Comparison of ENCODE assay signal across 7 mouse cellular contexts in the genomic region with DNA sequence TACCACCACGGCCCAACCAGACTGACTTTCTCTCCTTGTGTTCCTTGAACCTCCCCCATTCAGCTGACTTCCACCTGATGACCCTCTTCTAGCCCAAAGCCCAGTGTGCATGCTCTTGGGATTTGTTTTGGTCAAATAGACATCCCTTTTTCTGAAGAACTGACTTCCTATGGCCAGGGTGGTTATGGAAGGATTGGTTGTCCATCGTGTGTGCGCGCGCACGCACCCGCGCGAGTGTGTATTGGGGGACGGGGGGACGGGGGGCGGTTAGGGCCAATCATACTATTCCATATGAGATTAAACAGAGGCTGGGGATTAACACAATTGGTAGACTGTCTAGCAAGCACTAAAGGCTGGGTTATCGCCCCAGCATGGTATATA. TPM values are rescaled to one million over a fixed set of nuclear protein-coding genes. Genes with fewer than 3 reads are reported as not detected.
DNase-seq lines count a peak whose midpoint lies in the region; ATAC-seq and TF ChIP-seq lines count a peak whose summit lies in the region.

No protein-coding gene starts in this region.

- H3K4me2 ChIP-seq in lung, embryonic 14.5 days = peak overlapping the region; percentile 92
- H3K4me2 ChIP-seq in forebrain, embryonic 16.5 days (ENCODE audit: low read length) = peak overlapping the region; percentile 97

- peaks cover 11% of the 10 kb centered on the region; the same call in 1 of the 2 replicates for H3K79me2 ChIP-seq in macrophage (ENCODE audit: inconsistent target)

- H3K4me3 ChIP-seq in lung, embryonic 14.5 days (ENCODE audit: low read depth, low read length) = peak overlapping the region; percentile 69
- H3K4me3 ChIP-seq in bone marrow macrophage, adult 2 months (ENCODE audit: insufficient read depth, low read length) = peak overlapping the region; percentile 88
- H3K4me3 ChIP-seq in forebrain, embryonic 16.5 days (replicated peaks; ENCODE audit: low read length) = peak overlapping the region; percentile 70
- peak overlapping the region; percentile 85 for H3K4me3 ChIP-seq in macrophage (ENCODE audit: inconsistent target)

- ATAC-seq in lung, embryonic 14.5 days (ENCODE audit: insufficient read depth) = no peak
- no peak for ATAC-seq in forebrain, embryonic 16.5 days

- peak; percentile 67 for DNase-seq in lung, embryonic 14.5 days
- DNase-seq in lung, postnatal 14 days = no peak
- DNase-seq in gastrocnemius, postnatal 36 days = no peak
- DNase-seq in adrenal gland, postnatal 4 days (ENCODE audit: low spot score in 2 of 2) = no peak

- peaks cover 29% of the 10 kb centered on the region; the same call in 1 of the 2 replicates for H3K36me3 ChIP-seq in lung, embryonic 14.5 days (ENCODE audit: insufficient read depth)
- H3K36me3 ChIP-seq in forebrain, embryonic 16.5 days (ENCODE audit: control insufficient read depth, insufficient read depth) = peaks cover 2% of the 10 kb centered on the region; the same call in 1 of the 2 replicates
- H3K36me3 ChIP-seq in macrophage (ENCODE audit: inconsistent target) = peaks cover 19% of the 10 kb centered on the region; the same call in 1 of the 2 replicates

- H3K9ac ChIP-seq in lung, embryonic 14.5 days = peak overlapping the region; percentile 69
- peak overlapping the region; percentile 67 for H3K9ac ChIP-seq in forebrain, embryonic 16.5 days (replicated peaks; ENCODE audit: low read depth, low read length)

- H3K27ac ChIP-seq in lung, embryonic 14.5 days (ENCODE audit: low read depth) = peak overlapping the region; percentile 66
- peak overlapping the region; percentile 61 for H3K27ac ChIP-seq in bone marrow macrophage, adult 2 months (ENCODE audit: insufficient read depth, low read depth, low read length)
- peak overlapping the region; percentile 25 for H3K27ac ChIP-seq in forebrain, embryonic 16.5 days (ENCODE audit: low read length)
- peak overlapping the region; percentile 65 for H3K27ac ChIP-seq in macrophage

- intact Hi-C loops in gastrocnemius, postnatal 36 days (cut with DNase I) = no loop called here

- no peak for TF ChIP-seq CTCF in lung, embryonic 14.5 days (IDR thresholded peaks at IDR 0.05; ENCODE audit: low read depth)
- TF ChIP-seq CTCF in bone marrow macrophage, adult 2 months (IDR thresholded peaks at IDR 0.05; ENCODE audit: low read depth, low read length) = no peak

- no peaks in the 10 kb centered on the region for H3K27me3 ChIP-seq in lung, embryonic 14.5 days (ENCODE audit: insufficient read depth, low read length)
- H3K27me3 ChIP-seq in forebrain, embryonic 16.5 days (replicated peaks; ENCODE audit: control insufficient read depth, insufficient read depth, low read length) = no peaks in the 10 kb centered on the region

- WGBS in lung, embryonic 14.5 days = 1% methylated on average over 13 of the region's 13 CpGs
- 2% methylated on average over 13 of the region's 13 CpGs for WGBS in forebrain, embryonic 16.5 days
- under 1% methylated on average over 13 of the region's 13 CpGs for WGBS in macrophage (ENCODE audit: missing documents)

- no peaks in the 10 kb centered on the region for H3K9me3 ChIP-seq in lung, embryonic 14.5 days (ENCODE audit: low read depth, low read length)
- no peaks in the 10 kb centered on the region for H3K9me3 ChIP-seq in forebrain, embryonic 16.5 days (ENCODE audit: control insufficient read depth, low read length)

- peaks cover 8% of the 10 kb centered on the region; the same call in 1 of the 2 replicates for H3K4me1 ChIP-seq in lung, embryonic 14.5 days (ENCODE audit: insufficient read depth)
- H3K4me1 ChIP-seq in bone marrow macrophage, adult 2 months (ENCODE audit: control insufficient read depth, insufficient read depth, low read length) = peaks cover 9% of the 10 kb centered on the region
- peaks cover 19% of the 10 kb centered on the region for H3K4me1 ChIP-seq in forebrain, embryonic 16.5 days (replicated peaks; ENCODE audit: control insufficient read depth, insufficient read depth, low read length)

- TF ChIP-seq POLR2A in bone marrow macrophage, adult 2 months (IDR thresholded peaks at IDR 0.05; ENCODE audit: borderline replicate concordance, low read depth, low read length) = no peak

RNA-seq across cellular contexts. Expression of a gene that starts 0.8 kb away (rescaled TPM):
- 28.5 and 31.5 TPM in 2 replicates for polyA plus RNA-seq in lung, embryonic 14.5 days (2014; fragmentation: Nextera tagmentation; extraction: Ambion mirVana)
- polyA plus RNA-seq in bone marrow macrophage, adult 2 months (2012; ENCODE audit: insufficient read depth, insufficient read length, missing spikeins) = 23.7 and 28.2 TPM in 2 replicates
- polyA plus RNA-seq in forebrain, embryonic 16.5 days (2015; fragmentation: Nextera tagmentation; extraction: Ambion mirVana) = 17.8 and 19.0 TPM in 2 replicates
- total RNA-seq in macrophage (2018; cell fraction: chromatin; rRNA removed) = 10 to 100 TPM in 12 of 26 experiments, 1 to 10 TPM in 14; 1.8 to 20.8 (median 9.3) TPM
- 10 to 100 TPM; 10.0 to 28.7 (median 21.6) TPM for total RNA-seq in macrophage (2018; cell fraction: cytosol; rRNA removed)
- total RNA-seq in macrophage (2018; cell fraction: nucleus; rRNA removed) = 10 to 100 TPM in 21 of 26 experiments, 1 to 10 TPM in 5; 6.8 to 33.9 (median 16.4) TPM
- polyA plus RNA-seq in macrophage (2018) = 10.5 to 24.6 TPM (median 20.1 TPM) in 3 replicates
- total RNA-seq in gastrocnemius, postnatal 36 days (2021) = 1 to 10 TPM; 2.6 to 3.0 TPM
- 10 to 100 TPM; 17.5 to 18.5 TPM for total RNA-seq in adrenal gland, postnatal 4 days (2021)

RNA-seq across cellular contexts. Expression of a gene that starts 16.7 kb away (rescaled TPM):
- polyA plus RNA-seq in lung, embryonic 14.5 days (2014; fragmentation: Nextera tagmentation; extraction: Ambion mirVana) = 9.5 and 11.7 TPM in 2 replicates
- polyA plus RNA-seq in bone marrow macrophage, adult 2 months (2012; ENCODE audit: insufficient read depth, insufficient read length, missing spikeins) = 6.6 and 7.2 TPM in 2 replicates
- polyA plus RNA-seq in forebrain, embryonic 16.5 days (2015; fragmentation: Nextera tagmentation; extraction: Ambion mirVana) = 2.6 and 3.4 TPM in 2 replicates
- 10 to 100 TPM in 4 of 26 experiments, 1 to 10 TPM in 22; 1.1 to 14.8 (median 6.9) TPM for total RNA-seq in macrophage (2018; cell fraction: chromatin; rRNA removed)
- 1 to 10 TPM in 13 of 26 experiments, under 1 TPM in 13; 0.29 to 2.3 (median 1.0) TPM for total RNA-seq in macrophage (2018; cell fraction: cytosol; rRNA removed)
- 10 to 100 TPM in 1 of 26 experiments, 1 to 10 TPM in 21, under 1 TPM in 4; 0.49 to 14.8 (median 1.9) TPM for total RNA-seq in macrophage (2018; cell fraction: nucleus; rRNA removed)
- 0.94 to 2.4 TPM (median 1.6 TPM) in 3 replicates for polyA plus RNA-seq in macrophage (2018)
- total RNA-seq in gastrocnemius, postnatal 36 days (2021) = 1 to 10 TPM; 2.8 to 5.1 TPM
- total RNA-seq in adrenal gland, postnatal 4 days (2021) = 10 to 100 TPM; 11.4 to 12.4 TPM

RNA-seq across cellular contexts. Expression of a gene that starts 30.2 kb away (rescaled TPM):
- 8.8 and 8.9 TPM in 2 replicates for polyA plus RNA-seq in lung, embryonic 14.5 days (2014; fragmentation: Nextera tagmentation; extraction: Ambion mirVana)
- 22.8 and 26.8 TPM in 2 replicates for polyA plus RNA-seq in bone marrow macrophage, adult 2 months (2012; ENCODE audit: insufficient read depth, insufficient read length, missing spikeins)
- 10.9 and 16.5 TPM in 2 replicates for polyA plus RNA-seq in forebrain, embryonic 16.5 days (2015; fragmentation: Nextera tagmentation; extraction: Ambion mirVana)
- total RNA-seq in macrophage (2018; cell fraction: chromatin; rRNA removed) = 10 to 100 TPM in 20 of 26 experiments, 1 to 10 TPM in 6; 1.7 to 60.0 (median 27.9) TPM
- total RNA-seq in macrophage (2018; cell fraction: cytosol; rRNA removed) = 10 to 100 TPM in 6 of 26 experiments, 1 to 10 TPM in 20; 4.5 to 15.2 (median 7.5) TPM
- 10 to 100 TPM in 16 of 26 experiments, 1 to 10 TPM in 10; 3.2 to 46.3 (median 15.2) TPM for total RNA-seq in macrophage (2018; cell fraction: nucleus; rRNA removed)
- 5.5 to 11.1 TPM (median 6.9 TPM) in 3 replicates for polyA plus RNA-seq in macrophage (2018)
- 10 to 100 TPM; 19.9 to 21.7 TPM for total RNA-seq in gastrocnemius, postnatal 36 days (2021)
- 10 to 100 TPM; 55.4 to 56.2 TPM for total RNA-seq in adrenal gland, postnatal 4 days (2021)

RNA-seq across cellular contexts. Expression of a gene that starts 37.0 kb away (rescaled TPM):
- 564 and 591 TPM in 2 replicates for polyA plus RNA-seq in lung, embryonic 14.5 days (2014; fragmentation: Nextera tagmentation; extraction: Ambion mirVana)
- 167 and 173 TPM in 2 replicates for polyA plus RNA-seq in bone marrow macrophage, adult 2 months (2012; ENCODE audit: insufficient read depth, insufficient read length, missing spikeins)
- polyA plus RNA-seq in forebrain, embryonic 16.5 days (2015; fragmentation: Nextera tagmentation; extraction: Ambion mirVana) = 407 and 435 TPM in 2 replicates
- total RNA-seq in macrophage (2018; cell fraction: chromatin; rRNA removed) = 10 to 100 TPM in 24 of 26 experiments, 1 to 10 TPM in 2; 8.1 to 78.0 (median 28.9) TPM
- total RNA-seq in macrophage (2018; cell fraction: cytosol; rRNA removed) = 100 to 1,000 TPM; 135 to 243 (median 176) TPM
- 100 to 1,000 TPM in 8 of 26 experiments, 10 to 100 TPM in 18; 38.7 to 206 (median 80.9) TPM for total RNA-seq in macrophage (2018; cell fraction: nucleus; rRNA removed)
- polyA plus RNA-seq in macrophage (2018) = 142 to 388 TPM (median 281 TPM) in 3 replicates
- total RNA-seq in gastrocnemius, postnatal 36 days (2021) = 10 to 100 TPM; 81.3 to 93.3 TPM
- total RNA-seq in adrenal gland, postnatal 4 days (2021) = 100 to 1,000 TPM; 326 to 328 TPM

RNA-seq across cellular contexts. Expression of a gene that starts 39.3 kb away (rescaled TPM):
- polyA plus RNA-seq in lung, embryonic 14.5 days (2014; fragmentation: Nextera tagmentation; extraction: Ambion mirVana) = 10.9 and 12.3 TPM in 2 replicates
- polyA plus RNA-seq in bone marrow macrophage, adult 2 months (2012; ENCODE audit: insufficient read depth, insufficient read length, missing spikeins) = 95.7 and 107 TPM in 2 replicates
- polyA plus RNA-seq in forebrain, embryonic 16.5 days (2015; fragmentation: Nextera tagmentation; extraction: Ambion mirVana) = 10.5 and 12.7 TPM in 2 replicates
- 100 to 1,000 TPM in 21 of 26 experiments, 10 to 100 TPM in 5; 54.1 to 618 (median 298) TPM for total RNA-seq in macrophage (2018; cell fraction: chromatin; rRNA removed)
- 100 to 1,000 TPM in 22 of 26 experiments, 10 to 100 TPM in 4; 77.7 to 267 (median 143) TPM for total RNA-seq in macrophage (2018; cell fraction: cytosol; rRNA removed)
- 100 to 1,000 TPM in 21 of 26 experiments, 10 to 100 TPM in 5; 46.8 to 407 (median 237) TPM for total RNA-seq in macrophage (2018; cell fraction: nucleus; rRNA removed)
- 79.6 to 115 TPM (median 108 TPM) in 3 replicates for polyA plus RNA-seq in macrophage (2018)
- 10 to 100 TPM; 11.4 to 12.2 TPM for total RNA-seq in gastrocnemius, postnatal 36 days (2021)
- total RNA-seq in adrenal gland, postnatal 4 days (2021) = 10 to 100 TPM; 66.6 to 68.6 TPM
